Mouse (Mus musculus) ES-E14 (cell line): Measurements from ENCODE around the gene Xylt1. TPM values are rescaled to one million over a fixed set of nuclear protein-coding genes. Genes with fewer than 3 reads are reported as not detected.
A peak's percentile ranks its signal among the peaks of the same experiment; 100 is the strongest.

Experiments
- DNase-seq: peaks from one replicate; pipeline ENCODE4 v3.0.0-alpha.2; 2013; ENCODE audit warnings: low read depth, low spot score
- H3K27ac ChIP-seq: 2 replicates; pipeline ENCODE4 v1.5.1; 2012; ENCODE audit warnings: low read depth, mild to moderate bottlenecking, low read length, moderate library complexity, mixed read lengths; ENCODE audit not compliant: poor library complexity, insufficient read depth, severe bottlenecking
- H3K36me3 ChIP-seq: 2 replicates; pipeline ENCODE4 v1.6.1; 2012; ENCODE audit warnings: mild to moderate bottlenecking, low read length, moderate library complexity, mixed read lengths; ENCODE audit not compliant: control insufficient read depth, poor library complexity, insufficient read depth, severe bottlenecking
- H3K4me1 ChIP-seq, 2 experiments: fragments of 150-350 bp in 1 of 2; sonication (generic) in 1 of 2; 2 replicates each; pipeline ENCODE4 v1.6.1; 2012; ENCODE audit warnings: low read length in 2 of 2, mild to moderate bottlenecking in 1 of 2, mixed read lengths in 1 of 2; ENCODE audit not compliant: control insufficient read depth in 2 of 2, insufficient read depth in 2 of 2, poor library complexity in 1 of 2
- H3K4me3 ChIP-seq, 2 experiments: fragments of 150-350 bp in 1 of 2; sonication (generic) in 1 of 2; 2 replicates each; pipeline ENCODE4 v1.5.1; 2012; ENCODE audit warnings: low read length in 2 of 2, low read depth in 1 of 2, mild to moderate bottlenecking in 1 of 2, mixed read lengths in 1 of 2; ENCODE audit not compliant: insufficient read depth in 1 of 2, poor library complexity in 1 of 2, severe bottlenecking in 1 of 2
- H3K9ac ChIP-seq: 2 replicates; pipeline ENCODE4 v1.6.1; 2012; ENCODE audit warnings: low read depth, mild to moderate bottlenecking, low read length, mixed read lengths; ENCODE audit not compliant: poor library complexity, insufficient read depth, severe bottlenecking
- H3K9me3 ChIP-seq: fragments of 150-350 bp; sonication (generic); 2 replicates; pipeline ENCODE4 v1.6.1; 2012; ENCODE audit warnings: low read depth, mild to moderate bottlenecking, low read length; ENCODE audit not compliant: control insufficient read depth, insufficient read depth
- CHD2 ChIP-seq: IDR thresholded peaks from 2 replicates; pipeline ENCODE4 v1.6.1; 2014; ENCODE audit warnings: mild to moderate bottlenecking, low read depth, low read length, inconsistent platforms
- HCFC1 ChIP-seq: IDR thresholded peaks from 2 replicates; pipeline ENCODE4 v1.6.1; 2012; ENCODE audit warnings: low read length, inconsistent platforms, borderline replicate concordance; ENCODE audit not compliant: insufficient read depth
- MAFK ChIP-seq: IDR thresholded peaks from 2 replicates; pipeline ENCODE4 v1.6.1; 2014; ENCODE audit warnings: mild to moderate bottlenecking, low read depth, low read length, inconsistent platforms; ENCODE audit not compliant: insufficient read depth
- ZC3H11A ChIP-seq: IDR thresholded peaks from 2 replicates; pipeline ENCODE4 v1.6.1; 2012; ENCODE audit warnings: low read depth, mild to moderate bottlenecking, inconsistent platforms, low read length, borderline replicate concordance
- ZNF384 ChIP-seq: IDR thresholded peaks from 2 replicates; pipeline ENCODE4 v1.6.1; 2012; ENCODE audit warnings: low read depth, low read length, inconsistent platforms
- in situ Hi-C, 2 experiments: fragments of 600-800 bp; cut with MboI; formaldehyde crosslinking; loops; one replicate each; pipeline ENCODE4 v1.15.1; 2025; ENCODE audit warnings: low sequenced_read_pairs in 2 of 2, inconsistent platforms in 1 of 2; ENCODE audit not compliant: unreplicated experiment in 2 of 2
- total RNA-seq: library from RNA; depleted of rRNA; stranded (reverse); fragments of 300-350 nt; gene quantifications from 2 replicates; pipeline ENCODE4 v1.2.3, GENCODE M21; 2012

Gene Xylt1
- total RNA-seq, 1 experiment: 3.6 TPM

DNA sequence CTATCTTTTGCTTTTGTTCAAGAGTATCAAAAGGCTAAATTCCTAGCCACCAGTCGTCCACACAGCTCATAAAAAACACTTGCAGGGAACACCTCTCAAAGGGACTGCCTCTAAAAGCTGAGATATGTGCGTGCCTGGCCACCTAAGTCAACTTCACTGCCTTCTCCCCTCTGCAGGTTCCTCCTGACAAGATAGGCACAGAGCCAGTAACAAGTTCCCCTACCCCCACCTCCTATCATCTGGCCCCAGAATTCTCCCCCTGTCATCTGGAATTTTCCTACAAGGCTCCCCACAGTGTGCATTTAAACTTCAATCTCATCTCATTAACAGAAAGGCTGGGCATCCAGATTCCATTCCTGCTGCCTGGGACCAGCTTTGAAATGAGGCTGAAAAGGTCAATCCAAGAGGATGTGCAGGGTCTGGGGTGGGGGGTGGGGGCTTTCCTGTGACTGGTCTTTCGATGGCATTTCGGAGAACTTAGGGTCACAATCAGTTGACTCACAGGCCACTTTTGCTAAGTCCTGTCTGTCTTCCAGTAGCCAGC, 141.4 kb downstream of the Xylt1 start:
- no peaks in the 10 kb centered on the region for H3K9me3 ChIP-seq
- in situ Hi-C loops: no loop called here
- no peak for TF ChIP-seq MAFK
- TF ChIP-seq ZC3H11A: no peak
- no peak for TF ChIP-seq HCFC1
- TF ChIP-seq CHD2: no peak
- H3K36me3 ChIP-seq: no peaks in the 10 kb centered on the region
- peaks cover 0 to 4% of the 10 kb centered on the region in 2 experiments; a peak in 1 of 4 replicates for H3K4me1 ChIP-seq
- no peak overlapping the region for H3K9ac ChIP-seq
- DNase-seq: peak; percentile 24
- no peak overlapping the region for H3K4me3 ChIP-seq
- H3K27ac ChIP-seq: no peak overlapping the region

DNA sequence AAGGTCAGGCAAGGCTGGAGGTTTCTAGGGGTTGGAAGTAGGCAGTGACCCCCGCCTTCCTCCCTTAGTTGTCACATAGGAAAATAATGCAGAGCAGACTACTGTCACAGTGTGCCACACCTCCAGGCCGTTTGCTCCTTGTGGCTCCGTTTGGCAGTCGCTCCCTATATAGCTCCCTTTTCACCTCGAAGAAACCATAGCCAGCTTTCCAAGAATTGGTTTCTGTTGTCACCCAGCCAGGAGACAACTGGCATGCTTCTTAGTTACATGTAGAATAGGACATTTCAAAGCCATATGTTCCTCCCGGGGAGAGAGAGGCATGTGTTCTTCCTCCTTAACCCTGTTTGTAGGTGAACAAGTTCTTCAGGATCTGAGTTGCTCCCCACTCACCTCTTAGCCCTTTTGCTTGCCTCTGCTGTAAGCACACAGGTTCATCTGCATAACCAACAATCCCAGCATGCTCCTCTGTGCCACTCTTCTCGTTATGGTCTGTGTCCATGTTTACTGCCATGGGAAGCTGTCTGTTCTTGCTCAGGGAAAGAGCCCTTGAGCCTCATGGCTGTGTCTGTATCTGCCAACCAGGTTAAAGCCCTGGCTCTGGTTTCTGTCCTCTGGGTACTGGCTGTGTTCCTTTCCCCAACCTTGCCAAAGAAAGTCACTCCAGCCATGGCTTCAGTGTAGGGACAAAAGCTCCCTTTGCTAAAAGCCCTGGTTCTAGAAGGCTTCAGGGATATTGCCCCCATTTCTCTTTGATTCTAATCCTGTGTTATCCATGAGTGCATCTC, 143.8 kb downstream of the Xylt1 start:
- no peak overlapping the region for H3K27ac ChIP-seq
- in situ Hi-C loops: no loop called here
- H3K9me3 ChIP-seq: no peaks in the 10 kb centered on the region
- no peak overlapping the region for H3K9ac ChIP-seq
- DNase-seq: no peak
- H3K4me1 ChIP-seq: peaks cover 0 to 4% of the 10 kb centered on the region in 2 experiments; a peak in 1 of 4 replicates
- H3K4me3 ChIP-seq: no peak overlapping the region
- TF ChIP-seq ZNF384: no peak
- no peak for TF ChIP-seq MAFK
- no peak for TF ChIP-seq CHD2
- no peak for TF ChIP-seq ZC3H11A
- TF ChIP-seq HCFC1: no peak
- H3K36me3 ChIP-seq: no peaks in the 10 kb centered on the region

DNA sequence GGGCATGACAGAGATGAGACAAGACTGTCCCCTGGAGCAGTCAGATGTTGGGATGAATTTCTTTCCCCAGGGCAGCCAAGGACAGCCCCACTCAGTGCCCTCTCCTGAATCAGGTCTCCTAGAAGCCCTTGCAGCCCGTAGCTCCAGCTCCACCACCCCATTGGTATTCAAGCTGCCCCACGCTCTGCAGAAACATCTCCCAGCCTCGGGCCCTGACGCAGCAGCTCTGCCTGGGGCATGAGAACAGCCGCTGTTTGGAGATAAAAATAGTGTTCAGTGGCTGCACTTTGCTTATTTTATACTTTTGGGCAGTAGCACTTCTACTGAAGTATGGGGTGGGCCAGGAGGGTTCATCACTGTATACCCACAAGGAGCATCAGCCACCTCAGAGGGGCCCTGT, 144.9 kb downstream of the Xylt1 start:
- in situ Hi-C loops: no loop called here
- Histone ChIP-seq H3K9ac (no peak overlapping the region), H3K36me3 (no peaks in the 10 kb centered on the region), H3K9me3 (no peaks in the 10 kb centered on the region), H3K4me1 (peaks cover 0 to 4% of the 10 kb centered on the region in 2 experiments; a peak in 1 of 4 replicates), H3K27ac (no peak overlapping the region), H3K4me3 (no peak overlapping the region)
- DNase-seq: no peak
- TF ChIP-seq HCFC1: no peak
- TF ChIP-seq CHD2: no peak
- no peak for TF ChIP-seq ZC3H11A
- no peak for TF ChIP-seq MAFK
- TF ChIP-seq ZNF384: no peak

DNA sequence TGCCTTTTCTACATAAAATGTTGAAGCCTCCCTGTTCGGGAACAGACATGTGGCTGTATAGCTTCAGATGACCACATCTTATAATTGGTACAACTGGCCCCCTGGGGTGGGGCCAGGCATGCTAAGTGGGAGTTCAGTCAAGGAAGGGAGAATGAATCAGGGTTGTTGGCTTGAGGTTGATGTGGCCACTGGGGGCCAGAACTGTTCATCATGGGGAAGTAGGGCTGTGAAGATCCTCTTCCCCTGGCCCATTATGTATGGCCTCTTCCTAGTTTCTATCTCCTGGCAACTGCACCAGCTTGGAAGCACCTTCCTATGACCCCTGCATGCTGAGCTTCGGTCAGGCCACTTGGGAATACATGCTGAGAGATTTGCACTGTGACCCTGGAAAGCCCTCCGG, 145.8 kb downstream of the Xylt1 start:
- no peaks in the 10 kb centered on the region for H3K36me3 ChIP-seq
- TF ChIP-seq ZNF384 (no peak), CHD2 (no peak), ZC3H11A (no peak), MAFK (no peak), HCFC1 (no peak)
- in situ Hi-C loops: no loop called here
- H3K4me3 ChIP-seq: no peak overlapping the region
- H3K4me1 ChIP-seq: peaks cover 0 to 4% of the 10 kb centered on the region in 2 experiments; a peak in 1 of 4 replicates
- H3K9ac ChIP-seq: no peak overlapping the region
- no peak overlapping the region for H3K27ac ChIP-seq
- DNase-seq: no peak
- no peaks in the 10 kb centered on the region for H3K9me3 ChIP-seq
